Mouse (Mus musculus) heart, adult 2 months (tissue): Measurements from ENCODE around the gene Gal3st3.

ENCODE experiments used
- CTCF ChIP-seq: fragments of 200-600 bp; IDR thresholded peaks from 2 replicates; pipeline ENCODE4 v1.8.1; 2022; ENCODE audit warnings: antibody characterized with exemption, mild to moderate bottlenecking, moderate library complexity
- EP300 ChIP-seq: fragments of 200-500 bp; IDR thresholded peaks from 2 replicates; pipeline ENCODE4 v1.6.1; 2011; ENCODE audit warnings: low read depth, low read length, control low read depth; ENCODE audit not compliant: insufficient read depth
- POLR2A ChIP-seq: fragments of 200-500 bp; IDR thresholded peaks from 2 replicates; pipeline ENCODE4 v1.6.1; 2011; ENCODE audit warnings: mild to moderate bottlenecking, low read depth, low read length, control low read depth; ENCODE audit not compliant: insufficient read depth

GRCm38 (mm10) chr19:5356080-5356479 is 57.9 kb downstream of the Gal3st3 start:
- no peak for TF ChIP-seq EP300
- TF ChIP-seq CTCF, result no peak
- TF ChIP-seq POLR2A, result no peak
